Mouse (Mus musculus) cerebellum, adult 9-10 months (tissue): ENCODE measurements around the gene Ppib.
A peak's percentile ranks its signal among the peaks of the same experiment; 100 is the strongest.

Source experiments
- DNase-seq: peaks from one replicate; pipeline ENCODE4 v3.0.0; 2022

Gene Ppib

DNA sequence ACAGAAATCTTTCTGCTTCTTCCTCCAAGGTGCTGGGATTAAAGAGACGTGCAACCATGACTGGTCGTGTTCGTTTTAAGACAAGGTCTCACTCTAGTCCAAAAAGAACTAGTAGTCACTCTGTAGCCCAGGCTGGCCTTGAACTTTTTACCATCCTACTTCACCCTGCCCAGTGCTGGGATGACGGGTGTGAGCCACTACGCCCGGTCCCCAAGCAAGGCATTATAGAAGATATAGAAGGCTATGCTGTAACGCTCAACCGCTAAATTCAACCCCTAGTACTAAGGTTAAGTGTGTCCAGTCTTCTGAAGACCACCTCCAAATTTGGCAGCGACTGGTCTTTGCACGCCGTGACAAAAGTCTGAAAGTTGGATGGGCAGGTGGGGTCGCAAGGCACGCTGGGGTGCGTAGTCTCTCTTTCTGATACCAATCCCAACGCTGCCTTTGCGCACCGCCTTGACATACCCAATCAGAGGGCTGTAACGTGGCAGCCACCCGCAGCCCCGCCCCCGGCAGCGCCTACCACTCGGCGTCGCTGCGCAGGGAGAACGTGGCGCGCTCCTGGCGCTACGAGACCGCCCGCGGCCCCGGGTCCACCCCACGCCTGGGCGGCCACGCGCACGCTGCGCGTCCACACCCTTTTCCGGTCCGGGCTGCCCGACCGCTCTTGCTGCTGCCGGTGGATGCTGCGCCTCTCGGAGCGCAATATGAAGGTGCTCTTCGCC, at the start of gene Ppib:
Gene Ppib (plus strand): TSS at position 640 of the 725 bp plus-strand sequence.
- peak; percentile 97 for DNase-seq

DNA sequence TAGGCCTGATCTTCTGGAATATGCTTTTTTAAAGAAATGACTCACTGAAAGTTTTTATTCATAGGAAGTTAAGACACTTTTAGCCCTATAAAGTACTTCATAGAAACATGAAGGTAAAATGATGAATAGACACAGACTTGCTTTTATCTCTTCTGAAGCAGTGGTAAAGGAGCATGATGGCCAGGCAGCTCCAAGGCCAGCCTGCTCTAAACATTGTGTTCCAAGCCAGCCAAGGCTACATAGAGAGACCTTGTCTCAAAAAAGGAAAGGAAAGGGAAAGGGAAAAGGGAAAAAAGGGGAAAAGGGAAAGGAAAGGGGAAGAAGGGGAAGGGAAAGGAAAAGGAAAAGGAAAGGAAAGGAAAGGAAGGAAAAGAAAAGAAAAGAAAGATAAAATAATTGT, 39.4 kb upstream of the Ppib start:
- no peak for DNase-seq

DNA sequence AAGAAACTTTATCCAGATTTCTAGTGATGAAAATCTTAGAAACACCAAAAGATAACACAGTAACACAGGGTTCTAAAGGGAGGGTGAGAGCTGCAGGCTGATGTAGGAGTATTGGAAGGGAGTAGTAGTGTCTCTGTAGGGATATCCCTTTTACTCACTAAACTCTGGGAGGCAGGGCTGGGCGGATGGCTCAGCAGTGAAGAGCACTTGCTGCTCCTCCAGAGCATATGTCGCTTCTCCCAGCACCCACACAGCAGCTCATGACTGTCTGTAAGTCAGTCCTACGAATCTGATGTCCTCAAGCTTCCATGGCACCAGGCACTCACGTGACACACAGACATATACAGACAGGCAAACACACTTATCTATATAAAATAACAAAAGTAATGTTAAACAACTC, 21.9 kb upstream of the Ppib start:
- DNase-seq = no peak

DNA sequence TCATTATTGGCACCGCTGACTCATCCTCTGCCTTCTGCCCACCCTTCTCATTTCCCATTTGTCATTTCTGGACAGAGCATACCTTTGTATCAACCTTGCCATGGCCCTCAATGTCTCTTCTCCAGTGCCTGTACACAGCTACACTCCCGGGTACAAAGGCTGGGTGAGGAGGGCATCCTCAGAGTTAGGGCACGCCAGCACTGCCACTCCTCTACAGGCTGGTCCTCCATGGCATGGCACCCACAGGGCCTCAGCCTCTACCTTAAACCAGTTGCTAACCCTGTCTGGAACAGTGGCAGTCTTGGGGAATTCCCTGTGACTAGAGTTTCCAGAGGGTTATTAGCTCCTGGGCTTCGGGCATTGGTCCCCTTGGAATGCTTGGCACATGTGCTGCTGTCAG, 21.4 kb upstream of the Ppib start:
- DNase-seq = no peak

DNA sequence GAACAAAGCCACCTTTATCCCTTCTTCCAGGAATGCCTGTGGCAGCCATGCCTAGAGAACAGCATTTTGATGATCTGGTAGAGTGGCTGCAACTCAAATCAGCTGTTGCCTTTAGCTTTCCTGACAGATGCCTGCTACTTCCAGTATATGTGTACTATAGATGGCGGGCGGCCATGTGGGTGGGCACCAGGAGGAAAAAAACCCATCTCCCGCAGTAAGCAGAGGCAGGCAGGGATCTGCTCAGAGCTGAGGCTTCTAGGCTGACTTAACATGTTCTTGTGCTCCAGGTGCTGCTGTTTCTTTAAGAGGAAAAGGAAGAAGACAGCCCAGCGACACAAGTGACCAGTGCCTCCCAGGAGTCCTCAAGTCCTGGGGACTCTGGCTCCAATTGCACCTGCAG, 20.7 kb upstream of the Ppib start:
- no peak for DNase-seq

DNA sequence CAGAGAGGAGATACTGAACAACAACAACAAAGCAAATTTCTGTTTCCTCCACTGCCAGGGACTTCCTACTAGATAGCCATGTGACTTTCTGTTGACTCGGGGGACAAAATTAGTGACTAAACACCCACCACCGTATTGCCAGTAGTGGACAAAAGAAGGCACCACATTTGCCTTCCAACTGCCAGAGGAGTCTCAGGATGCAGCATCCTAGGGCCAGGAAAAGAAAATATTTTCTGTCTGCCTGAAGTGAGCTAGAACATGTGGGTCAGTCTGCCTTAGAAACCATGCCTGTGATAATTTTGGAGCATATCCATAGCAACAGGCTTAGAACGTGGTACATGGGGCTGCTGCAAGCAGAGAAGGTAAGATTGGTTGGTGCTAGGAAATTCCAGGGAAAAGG, 19.2 kb upstream of the Ppib start:
- no peak for DNase-seq

DNA sequence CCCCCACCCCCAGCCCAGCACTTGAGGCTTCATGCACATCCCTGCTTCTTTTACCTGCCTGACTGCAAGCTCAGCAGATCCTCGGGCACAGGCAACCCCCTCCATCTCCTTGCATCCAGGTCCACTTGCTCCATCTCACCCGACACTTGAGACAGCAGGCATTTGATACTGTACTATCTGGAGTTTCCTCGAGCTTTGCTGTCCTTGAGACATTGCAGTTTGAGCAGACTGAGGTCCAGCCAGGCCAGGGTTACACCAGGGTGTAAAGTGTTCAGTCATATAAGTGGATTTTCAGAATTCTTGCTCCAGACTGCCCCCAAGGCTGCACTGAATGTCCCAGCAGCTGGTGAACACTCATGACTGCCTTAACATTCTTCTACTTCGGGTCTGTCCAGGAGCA, 17.7 kb upstream of the Ppib start:
- no peak for DNase-seq

DNA sequence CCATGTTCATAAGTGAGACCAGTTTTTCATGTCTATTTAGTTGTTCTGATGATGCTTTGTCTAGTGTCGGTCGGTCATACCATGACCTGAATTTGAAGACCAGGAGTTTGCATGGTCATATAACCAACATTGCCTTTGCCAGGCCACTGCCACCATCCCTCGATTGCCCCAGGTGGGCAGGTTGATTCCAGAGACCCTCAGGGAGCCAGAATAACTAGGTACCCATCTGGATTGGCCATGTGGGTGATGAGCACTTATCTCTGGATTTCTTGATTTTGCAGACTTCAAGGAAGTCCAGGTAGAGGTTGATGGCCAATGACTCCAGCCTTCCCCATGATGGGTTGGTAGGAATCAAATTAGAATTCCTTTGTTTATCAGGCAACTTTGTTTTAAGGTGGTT, 16.8 kb upstream of the Ppib start:
- no peak for DNase-seq

DNA sequence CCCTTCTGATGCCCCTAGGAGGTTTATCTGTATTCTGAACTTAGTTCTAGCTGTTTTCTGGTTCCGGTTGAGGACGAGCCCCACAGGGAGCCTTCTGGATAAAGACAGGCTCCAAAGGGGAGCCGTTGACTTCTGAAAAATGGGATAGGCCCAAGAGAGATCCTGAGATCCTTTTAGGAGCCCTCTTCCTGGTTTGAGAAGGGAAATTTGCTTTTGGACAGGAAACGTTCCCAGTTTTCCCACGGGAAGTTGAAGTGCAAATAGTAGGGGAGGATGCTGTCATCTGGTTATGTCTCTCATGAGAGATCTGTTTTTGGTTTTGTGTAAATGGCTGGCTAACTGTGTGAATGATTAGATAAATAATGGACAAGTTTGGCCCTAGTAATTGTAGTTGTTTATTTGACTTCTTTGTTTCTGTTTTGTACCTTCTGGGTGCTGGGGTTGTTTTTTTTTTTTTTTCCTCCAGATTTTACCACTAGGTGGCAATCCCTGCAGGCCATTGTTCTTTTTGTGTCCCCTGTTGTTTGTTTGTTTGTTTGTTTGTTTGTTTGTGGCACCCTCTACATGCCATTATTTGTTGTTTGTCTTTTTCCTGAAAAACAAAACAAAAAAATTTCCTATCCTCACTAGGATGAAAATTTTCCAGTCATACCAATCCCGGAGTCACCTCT, 10.0 kb upstream of the Ppib start:
- DNase-seq = no peak

DNA sequence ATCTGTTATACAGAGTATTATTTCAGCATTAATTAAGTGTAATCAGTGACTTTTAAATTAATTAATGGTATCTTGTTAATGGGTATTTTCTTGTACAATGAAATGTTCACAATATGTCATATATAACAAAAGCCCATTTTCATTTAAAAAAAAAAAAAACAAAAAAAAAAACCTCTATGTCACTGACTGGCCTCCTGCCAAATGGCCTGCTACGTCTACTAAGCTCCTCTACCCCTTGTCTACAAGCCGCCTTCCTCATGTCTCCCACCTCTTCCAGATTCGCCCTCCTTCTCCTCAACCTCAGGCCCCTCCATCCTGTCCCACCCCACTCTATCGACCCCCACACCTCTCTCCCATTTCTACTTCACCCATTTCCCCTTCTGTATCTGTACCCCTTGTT, 8.5 kb upstream of the Ppib start:
- DNase-seq = no peak

DNA sequence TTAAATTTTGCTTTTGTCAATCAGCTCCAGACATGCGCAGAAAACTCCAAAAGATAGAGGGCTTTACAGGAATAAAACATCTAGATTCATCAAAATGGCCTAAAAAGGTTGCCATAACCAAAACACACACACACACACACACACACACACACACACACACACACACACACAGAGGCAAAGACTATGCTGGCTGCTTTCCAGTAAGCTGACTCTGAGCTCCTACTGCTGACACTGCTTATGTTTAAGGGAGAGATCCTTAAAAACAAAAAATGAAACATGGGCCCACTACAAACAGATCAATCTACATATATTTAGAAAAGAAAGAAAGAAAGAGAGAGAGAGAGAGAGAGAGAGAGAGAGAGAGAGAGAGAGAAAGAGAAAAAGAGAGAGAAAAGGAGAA, 7.3 kb upstream of the Ppib start:
- no peak for DNase-seq

DNA sequence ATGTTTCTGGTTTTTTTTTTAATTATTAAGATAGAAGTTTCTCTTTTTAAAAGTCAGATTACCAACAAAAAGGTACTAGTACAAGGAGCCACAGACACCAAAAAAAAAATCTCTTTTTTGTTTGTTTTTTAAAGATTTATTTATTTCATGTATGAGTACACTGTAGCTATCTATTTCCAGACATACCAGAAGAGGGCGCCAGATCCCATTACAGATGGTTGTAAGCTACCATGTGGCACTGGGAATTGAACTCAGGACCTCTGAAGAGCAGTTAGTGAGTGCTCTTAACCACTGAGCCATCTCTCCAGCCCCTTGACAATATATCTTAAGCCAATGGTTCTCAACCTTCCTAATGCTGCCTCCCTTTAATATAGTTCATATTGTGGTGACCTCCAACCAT, 6.4 kb upstream of the Ppib start:
- no peak for DNase-seq

DNA sequence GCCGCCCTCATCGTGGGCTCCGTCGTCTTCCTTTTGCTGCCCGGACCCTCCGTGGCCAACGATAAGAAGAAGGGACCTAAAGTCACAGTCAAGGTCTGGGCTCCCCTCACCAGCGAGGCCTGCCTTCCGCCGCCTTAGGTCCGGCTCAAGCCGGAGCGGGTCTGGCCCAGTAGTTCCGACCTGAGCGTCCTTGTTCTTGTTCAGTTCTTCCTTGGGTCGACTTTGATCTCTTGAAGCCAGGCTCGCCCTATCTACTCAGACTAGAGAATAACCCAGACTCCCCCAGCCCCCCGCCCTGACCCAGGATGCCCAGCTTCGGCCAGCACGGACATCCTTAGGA, 256 bp downstream of the Ppib start:
- DNase-seq = no peak

DNA sequence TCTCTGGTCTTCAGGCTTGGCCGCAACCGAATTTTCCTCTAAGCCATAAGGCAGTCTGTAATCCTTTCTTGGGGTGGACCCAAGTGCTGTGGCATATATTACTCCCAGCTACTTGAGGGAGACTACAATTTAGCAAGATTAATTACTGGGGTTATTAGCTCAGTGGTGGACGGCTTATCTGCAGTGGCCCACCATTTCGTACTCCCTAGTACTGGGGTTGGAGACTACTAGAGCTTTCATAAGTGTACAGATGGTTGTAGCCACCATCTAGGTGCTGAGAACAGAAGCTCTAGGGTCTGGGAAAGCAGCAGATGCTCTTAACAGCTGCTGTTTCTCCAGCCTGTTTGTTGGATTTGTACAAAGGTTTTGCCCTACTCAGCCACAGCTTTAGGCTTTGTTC, 964 bp downstream of the Ppib start:
- DNase-seq = no peak

DNA sequence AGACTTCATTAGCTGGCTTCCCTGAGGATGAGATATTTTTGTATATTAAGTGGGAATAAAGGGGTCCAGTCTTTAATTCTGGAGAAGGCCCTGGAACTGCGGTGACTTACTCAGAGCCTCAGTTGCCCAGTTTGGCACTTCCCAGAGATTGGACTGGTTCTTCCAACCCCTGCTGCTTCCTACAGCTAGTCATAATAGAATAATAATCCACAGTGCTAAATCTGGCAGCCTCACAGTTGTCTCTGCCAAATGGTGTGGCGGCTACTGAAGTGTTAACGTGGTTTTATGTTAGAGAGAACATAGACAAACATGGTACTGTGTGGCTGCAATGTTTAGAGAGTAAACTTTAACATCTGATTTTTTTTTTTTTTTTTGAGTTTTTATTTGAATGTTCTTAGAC, 1.6 kb downstream of the Ppib start:
- DNase-seq = no peak

DNA sequence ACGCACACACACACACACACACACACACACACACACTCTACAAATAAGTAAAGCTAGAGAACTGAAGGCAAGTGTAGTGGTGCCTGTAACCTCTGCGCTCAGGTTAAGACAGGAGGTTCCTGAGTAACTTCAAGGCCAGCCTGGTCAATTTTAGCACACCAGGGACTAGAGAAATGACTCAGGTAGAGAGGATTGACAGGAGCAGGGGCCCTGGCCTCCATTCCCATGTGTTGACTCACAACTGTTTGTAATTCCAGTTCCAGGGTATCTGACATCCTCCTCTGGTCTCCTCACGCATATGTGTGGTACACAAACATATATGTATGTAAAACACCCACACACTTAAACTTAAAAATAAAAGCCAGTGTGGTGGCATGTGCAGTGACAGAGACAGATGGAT, 3.4 kb downstream of the Ppib start:
- DNase-seq = no peak

DNA sequence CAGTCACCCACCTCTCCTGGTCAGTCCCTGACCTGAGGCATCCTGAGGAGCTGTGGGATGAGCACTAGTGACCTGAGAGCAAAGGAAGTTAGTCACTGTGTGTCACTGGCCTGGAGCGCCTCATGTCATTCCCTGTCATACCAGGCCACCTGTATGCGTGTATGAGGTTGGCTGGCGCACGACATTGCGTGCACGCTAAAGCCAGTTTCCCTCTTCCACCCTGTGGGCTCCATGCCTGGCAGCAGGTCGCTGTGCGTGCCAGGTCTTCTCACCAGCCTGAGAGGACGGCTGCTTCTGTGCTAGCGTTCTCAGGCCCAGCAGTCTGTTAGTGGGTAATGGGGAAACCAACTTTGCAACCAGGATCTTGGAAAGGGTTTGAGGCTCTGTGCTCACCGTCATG, 4.3 kb downstream of the Ppib start:
- no peak for DNase-seq

DNA sequence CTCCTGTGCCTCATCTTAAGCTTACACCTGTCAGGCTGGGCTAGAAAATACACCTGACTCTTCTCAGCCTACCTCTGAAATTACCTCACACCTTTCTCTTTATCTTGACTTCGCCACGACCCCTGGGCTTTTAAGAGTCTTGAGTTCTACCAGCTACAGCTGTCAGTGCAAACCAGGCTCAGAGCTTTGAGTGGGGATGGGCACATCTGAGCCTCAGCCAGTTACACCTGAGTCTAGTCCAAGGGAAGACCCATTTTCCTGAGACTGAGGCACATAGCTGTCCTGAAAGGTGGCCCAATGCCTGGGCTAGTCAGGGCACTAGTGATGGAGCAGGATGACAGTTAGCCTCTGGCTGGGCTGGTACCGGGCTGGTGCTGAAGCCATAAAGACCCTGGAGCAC, 6.8 kb downstream of the Ppib start:
- DNase-seq = no peak

DNA sequence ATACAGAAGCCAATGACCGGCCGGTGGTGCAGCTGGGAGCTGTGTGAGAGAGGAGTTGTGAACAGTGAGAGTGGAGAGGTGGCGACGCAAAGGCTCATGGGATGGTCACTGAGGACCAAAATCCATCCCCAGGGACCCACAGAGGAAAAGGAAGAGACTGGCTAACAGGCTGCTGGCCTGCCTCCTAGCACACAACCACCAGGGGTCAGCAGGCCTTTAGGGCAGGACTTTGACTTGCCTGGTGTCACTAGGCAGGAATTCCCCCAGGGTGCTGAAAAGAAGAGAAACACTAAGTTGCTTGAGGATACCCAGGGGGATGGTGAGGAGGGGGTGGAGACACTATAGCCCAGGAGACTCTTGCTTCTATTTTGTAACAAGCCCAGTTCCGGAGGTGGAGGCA, 7.5 kb downstream of the Ppib start:
- DNase-seq = no peak

DNA sequence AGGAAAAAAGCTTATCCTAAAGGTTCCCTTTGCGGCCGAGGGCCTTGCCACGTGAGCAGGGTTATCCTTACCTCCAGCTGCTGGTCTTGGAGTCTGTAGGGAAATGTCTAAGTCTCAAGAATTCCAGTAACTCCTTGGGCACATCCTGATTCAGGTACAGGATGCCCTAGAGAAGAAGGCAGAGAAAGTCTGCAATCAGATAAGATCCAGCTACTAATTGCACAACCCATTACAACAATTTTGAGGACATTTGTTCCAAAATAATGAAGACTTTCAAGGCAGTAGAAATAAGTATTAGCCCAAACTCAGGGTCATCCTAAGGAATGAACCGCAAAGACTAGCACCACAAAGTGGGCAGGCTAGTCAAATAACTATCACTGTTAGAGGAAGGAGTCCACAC, 8.0 kb downstream of the Ppib start:
- no peak for DNase-seq

DNA sequence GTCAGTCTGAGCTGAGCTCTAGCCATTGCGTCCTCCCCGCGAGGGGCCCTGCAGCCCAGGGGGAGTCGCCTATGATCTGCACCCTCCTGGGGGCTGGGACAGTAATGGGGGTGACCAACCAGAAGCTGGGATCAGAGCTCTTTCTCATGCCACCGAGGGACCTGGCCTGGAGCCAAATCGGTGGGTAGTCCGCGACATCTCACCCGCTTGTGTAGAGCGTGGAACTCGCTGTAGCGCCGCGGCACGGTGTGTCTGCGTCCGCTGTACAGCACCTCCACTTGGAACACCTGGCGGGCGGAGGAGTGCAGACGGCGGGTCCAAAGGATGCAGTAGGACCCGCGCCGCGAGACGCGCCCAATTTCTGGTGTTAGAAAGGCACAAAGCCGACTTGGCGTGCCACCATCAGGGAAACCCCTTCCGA, 9.0 kb downstream of the Ppib start:
- DNase-seq = no peak

DNA sequence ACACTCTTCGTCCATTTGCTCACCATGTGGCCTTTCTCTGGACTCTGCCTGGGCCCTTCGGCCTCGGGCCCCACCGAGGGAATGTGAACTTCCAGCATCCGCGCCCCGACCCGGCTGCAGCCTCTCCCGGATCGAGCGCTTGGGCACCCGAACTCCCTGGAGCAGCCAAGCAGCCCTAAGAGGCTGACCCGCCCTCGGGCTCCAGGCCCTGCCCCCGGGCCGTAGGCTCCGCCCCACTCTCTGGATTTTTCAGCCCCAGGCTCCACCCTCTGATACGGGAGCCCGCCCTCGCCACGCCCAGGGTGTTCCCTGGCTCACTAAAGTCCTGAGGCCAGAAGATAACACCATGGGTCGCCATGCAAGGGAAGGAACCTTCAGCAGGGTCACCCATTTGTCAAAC, 9.6 kb downstream of the Ppib start, which contains the start of gene Snx22:
Gene Snx22 (minus strand): TSS at position 137 of the 400 bp plus-strand sequence.
- peak; percentile 89 for DNase-seq

DNA sequence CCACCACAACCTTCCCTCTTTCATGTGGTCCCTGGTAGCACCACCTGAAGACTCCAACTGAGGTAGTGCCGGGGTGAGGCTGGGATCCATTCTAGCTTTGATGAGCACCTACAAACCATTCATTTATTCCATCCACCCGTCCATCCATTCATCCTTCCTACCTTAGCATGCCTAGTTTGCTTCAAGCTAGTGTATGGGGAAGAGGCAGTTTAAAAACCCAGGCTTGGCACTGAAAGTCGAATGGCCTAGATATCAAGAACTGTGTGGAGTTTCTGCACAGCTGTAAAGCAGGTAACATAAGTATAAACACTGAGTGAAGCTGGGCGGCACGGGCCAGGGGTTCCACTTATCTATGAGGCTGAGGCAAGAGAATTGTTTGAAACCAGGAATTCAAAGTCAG, 10.1 kb downstream of the Ppib start:
- DNase-seq = no peak

DNA sequence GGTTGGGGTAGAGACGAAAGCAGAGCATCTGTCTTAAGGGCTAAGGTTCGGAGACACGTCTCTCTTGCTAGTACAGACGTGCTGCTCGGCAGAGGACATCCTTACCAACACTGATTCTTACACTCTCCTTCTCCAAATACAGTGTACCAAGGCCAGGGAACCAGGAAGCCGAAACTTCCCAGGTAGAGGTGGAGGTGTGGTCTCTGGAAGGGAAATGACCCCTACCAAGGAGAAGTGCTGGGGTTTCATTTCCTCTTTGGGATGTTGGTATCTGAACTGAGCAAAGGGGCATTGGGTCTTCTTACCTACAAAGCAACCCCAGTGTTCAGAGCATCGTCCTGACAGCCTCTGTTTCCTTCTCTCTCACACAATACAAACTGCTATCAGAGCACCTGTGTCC, 12.7 kb downstream of the Ppib start:
- no peak for DNase-seq

DNA sequence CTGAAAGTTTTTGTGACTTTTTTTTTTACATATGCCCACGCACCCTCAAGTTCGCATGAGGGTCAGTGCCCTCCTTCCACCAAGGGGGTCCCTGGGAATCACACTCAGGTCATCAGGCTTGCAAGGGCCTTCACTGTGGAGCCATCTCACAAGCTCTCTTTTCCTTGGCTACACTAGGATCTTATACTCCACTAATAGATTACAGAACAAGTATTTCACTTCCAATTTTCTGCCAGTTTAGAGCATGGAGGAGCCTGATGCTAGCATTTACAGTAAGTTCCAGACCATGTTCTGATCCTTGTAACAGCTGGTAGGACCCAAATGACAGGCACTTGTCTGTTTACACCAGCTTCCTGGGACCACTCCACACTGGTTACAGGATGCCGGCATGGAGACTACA, 18.1 kb downstream of the Ppib start:
- DNase-seq = no peak
